Mouse (Mus musculus) ZHBTc4 (cell line): Measurements from ENCODE around the gene Rusc2.

Experiments used
- DNase-seq: peaks from one replicate; pipeline ENCODE4 v3.0.0-alpha.2; 2011; ENCODE audit warnings: low read depth, low spot score

The Rusc2 gene

GRCm38 (mm10) chr4:43381408-43382154 lies at the start of gene Rusc2:
Gene Rusc2 (plus strand): TSS chr4:43381979.
- DNase-seq: peak; percentile 96

GRCm38 (mm10) chr4:43334771-43335170 lies 47.0 kb upstream of the Rusc2 start:
- peak; percentile 94 for DNase-seq

GRCm38 (mm10) chr4:43336176-43336575 lies 45.6 kb upstream of the Rusc2 start:
- peak; percentile 78 for DNase-seq

GRCm38 (mm10) chr4:43340096-43340804 lies 41.5 kb upstream of the Rusc2 start:
- DNase-seq: no peak

- peak; percentile 36 for DNase-seq
Measured at GRCm38 (mm10) chr4:43341276-43341891, 40.4 kb upstream of the Rusc2 start.

GRCm38 (mm10) chr4:43342443-43342842 lies 39.3 kb upstream of the Rusc2 start:
- no peak for DNase-seq

- DNase-seq: no peak
Measured at GRCm38 (mm10) chr4:43344932-43345331, 36.8 kb upstream of the Rusc2 start.

GRCm38 (mm10) chr4:43349206-43349605 lies 32.6 kb upstream of the Rusc2 start:
- no peak for DNase-seq

GRCm38 (mm10) chr4:43350038-43350560 lies 31.7 kb upstream of the Rusc2 start:
- DNase-seq: no peak

GRCm38 (mm10) chr4:43353662-43354061 lies 28.1 kb upstream of the Rusc2 start:
- DNase-seq: no peak

- DNase-seq: no peak
Measured at GRCm38 (mm10) chr4:43364914-43365560, 16.7 kb upstream of the Rusc2 start.

GRCm38 (mm10) chr4:43367295-43367694 lies 14.5 kb upstream of the Rusc2 start:
- DNase-seq: no peak

- DNase-seq: no peak
Measured at GRCm38 (mm10) chr4:43367787-43368186, 14.0 kb upstream of the Rusc2 start.

- DNase-seq: no peak
Measured at GRCm38 (mm10) chr4:43371406-43371805, 10.4 kb upstream of the Rusc2 start.

GRCm38 (mm10) chr4:43372155-43372554 lies 9.6 kb upstream of the Rusc2 start:
- DNase-seq: no peak

- DNase-seq: no peak
Measured at GRCm38 (mm10) chr4:43374266-43374665, 7.5 kb upstream of the Rusc2 start.

- no peak for DNase-seq
Measured at GRCm38 (mm10) chr4:43379601-43380000, 2.2 kb upstream of the Rusc2 start.

- DNase-seq: no peak
Measured at GRCm38 (mm10) chr4:43380951-43381350, 828 bp upstream of the Rusc2 start.

GRCm38 (mm10) chr4:43382155-43383020 lies 609 bp downstream of the Rusc2 start:
- DNase-seq: no peak

GRCm38 (mm10) chr4:43383246-43384082 lies 1.7 kb downstream of the Rusc2 start:
- peak; percentile 76 for DNase-seq
